Mouse (Mus musculus) activated CD4-positive, CD25-positive, alpha-beta regulatory T cell (primary cell): Measurements from ENCODE around the gene Cyp2j5. TPM values are rescaled to one million over a fixed set of nuclear protein-coding genes. Genes with fewer than 3 reads are reported as not detected.

Experiments
- polyA plus RNA-seq, 2 experiments: library from polyadenylated mRNA; unstranded; fragments of 100-300 nt; shearing (Covaris generic); gene quantifications; one replicate each; pipeline ENCODE4 v1.2.1; 2017

Gene Cyp2j5
- not detected for polyA plus RNA-seq

GRCm38 (mm10) chr4:96663991-96664390 is at the start of gene Cyp2j5:
Cyp2j5 (minus strand) TSS chr4:96664154.

GRCm38 (mm10) chr4:96590911-96591790 is 72.8 kb downstream of the Cyp2j5 start, which contains the start of gene Cyp2j9:
Cyp2j9 (minus strand) TSS chr4:96591578.

Other genes with a start within 250 kb of the Cyp2j5 start
- not detected for gene Cyp2j8, start 156.8 kb downstream of the Cyp2j5 start, polyA plus RNA-seq
- gene Cyp2j6, start 110.5 kb downstream of the Cyp2j5 start, polyA plus RNA-seq, result not detected
- gene Cyp2j9, start 72.6 kb downstream of the Cyp2j5 start, polyA plus RNA-seq, result under 1 TPM in 1 of 2 experiments, not detected in 1; 0.17 TPM
- gene Gm12695, start 121.0 kb upstream of the Cyp2j5 start, polyA plus RNA-seq, result not detected